Mouse (Mus musculus) hindbrain, embryonic 13.5 days (tissue): ENCODE measurements around the gene Bard1. TPM values are rescaled to one million over a fixed set of nuclear protein-coding genes. Genes with fewer than 3 reads are reported as not detected.

Source experiments
- ATAC-seq: fragments of 200-750 bp; cut with Nextera tagmentation; 2 replicates; pipeline ENCODE4 v1.8.0; 2017; ENCODE audit warnings: moderate TSS enrichment; ENCODE audit not compliant: low FRiP score
- H3K27ac ChIP-seq: fragments of 300-500 bp; sonication (generic); 2 replicates; pipeline ENCODE4 v1.5.1; 2015; ENCODE audit warnings: inconsistent platforms, mild to moderate bottlenecking, moderate library complexity
- H3K27me3 ChIP-seq: fragments of 300-500 bp; sonication (generic); 2 replicates; pipeline ENCODE4 v1.6.1; 2015; ENCODE audit warnings: mild to moderate bottlenecking, inconsistent platforms
- H3K36me3 ChIP-seq: fragments of 300-500 bp; sonication (generic); 2 replicates; pipeline ENCODE4 v1.6.1; 2015; ENCODE audit warnings: mild to moderate bottlenecking, inconsistent platforms
- H3K4me1 ChIP-seq: fragments of 300-500 bp; sonication (generic); replicated peaks from 2 replicates; pipeline ENCODE4 v1.6.1; 2015; ENCODE audit warnings: inconsistent platforms
- H3K4me2 ChIP-seq: fragments of 300-500 bp; sonication (generic); 2 replicates; pipeline ENCODE4 v1.6.1; 2015; ENCODE audit warnings: inconsistent platforms, mild to moderate bottlenecking, moderate library complexity
- H3K4me3 ChIP-seq: fragments of 300-500 bp; sonication (generic); 2 replicates; pipeline ENCODE4 v1.5.1; 2015; ENCODE audit warnings: mild to moderate bottlenecking, inconsistent platforms
- H3K9ac ChIP-seq: fragments of 300-500 bp; sonication (generic); 2 replicates; pipeline ENCODE4 v1.6.1; 2015; ENCODE audit warnings: mild to moderate bottlenecking, inconsistent platforms
- H3K9me3 ChIP-seq: fragments of 300-500 bp; sonication (generic); 2 replicates; pipeline ENCODE4 v1.6.1; 2016; ENCODE audit warnings: inconsistent platforms
- WGBS: fragments of 180-500 bp; shearing (Covaris S2); methylation state at CpG from one replicate; pipeline ENCODE4 v1.1.7; 2015; 5-methylcytosine and 5-hydroxymethylcytosine counted together
- polyA plus RNA-seq: library from polyadenylated mRNA; unstranded; fragments of >200 nt; fragmentation: Nextera tagmentation; extraction: Ambion mirVana; gene quantifications from 2 replicates; pipeline ENCODE4 v1.2.1, GENCODE M21; 2015

Bard1 gene
- 0.88 and 1.1 TPM in 2 replicates for polyA plus RNA-seq

DNA sequence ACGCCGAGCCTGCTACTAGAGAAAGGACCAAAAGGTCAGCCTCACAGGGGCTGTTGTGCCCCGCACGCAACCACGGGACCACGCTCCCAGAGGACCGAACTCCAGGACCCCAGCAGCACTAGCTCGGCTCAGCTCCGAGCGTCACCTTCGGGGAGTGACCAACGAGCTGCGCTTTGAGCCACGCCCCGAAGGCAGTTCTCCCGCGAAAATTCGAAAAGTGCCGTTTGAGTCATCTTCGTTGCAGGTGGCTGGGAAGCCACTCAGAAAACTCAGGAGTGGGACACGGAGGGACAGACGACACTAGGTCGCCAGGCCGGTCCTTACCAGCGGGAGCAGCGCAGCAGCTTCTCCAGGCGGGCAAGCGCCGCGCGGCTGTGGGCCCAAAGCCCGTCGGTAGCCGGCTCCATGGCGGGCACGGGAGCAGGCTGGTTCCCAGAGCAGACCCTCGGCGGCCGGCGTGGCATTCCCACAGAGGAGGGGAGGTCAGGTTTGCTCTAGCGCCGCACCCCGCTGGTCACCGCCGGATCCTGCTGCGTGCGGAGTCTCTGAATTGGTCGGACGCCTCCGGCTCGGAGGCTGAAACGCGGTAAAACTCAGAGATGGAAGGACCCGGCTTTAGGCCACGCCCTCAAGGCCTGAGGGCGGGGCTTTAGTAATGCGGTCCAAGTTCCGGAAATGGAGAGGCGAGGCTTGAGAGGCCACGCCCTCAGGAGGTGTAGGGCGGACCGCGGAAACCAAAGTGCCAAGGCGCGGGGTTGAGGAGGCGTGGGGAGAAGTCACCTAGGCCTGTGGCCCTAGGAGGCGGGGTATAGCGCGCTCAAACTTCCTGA lies at the start of gene Bard1:
Gene Bard1 (minus strand): TSS at position 803 of the 830 bp plus-strand sequence.
- peak; percentile 94 for ATAC-seq

DNA sequence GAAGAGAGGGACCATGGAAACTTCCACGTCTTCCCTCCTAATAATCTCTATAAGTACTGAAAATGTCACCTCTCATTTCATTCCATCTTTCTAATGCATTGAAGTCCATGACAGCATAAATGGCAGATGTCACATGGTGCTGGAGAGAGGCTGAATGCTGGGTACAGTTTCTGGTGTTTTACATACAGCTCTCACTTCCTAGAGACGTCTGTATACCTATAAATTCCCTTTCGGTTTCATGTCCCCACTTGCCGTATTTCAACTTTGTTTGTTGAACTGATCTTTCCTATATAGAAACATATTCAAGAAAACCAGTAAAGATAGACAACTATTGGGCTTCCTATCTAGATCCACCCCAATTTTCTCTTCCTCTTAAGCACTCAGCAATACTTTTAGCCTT lies 24.2 kb upstream of the Bard1 start:
- H3K4me3 ChIP-seq, result no peak overlapping the region
- H3K27me3 ChIP-seq, result no peaks in the 10 kb centered on the region
- no peak overlapping the region for H3K4me2 ChIP-seq
- H3K4me1 ChIP-seq, result no peaks in the 10 kb centered on the region
- WGBS, result 93% methylated on average over 4 of the region's 4 CpGs
- no peaks in the 10 kb centered on the region for H3K9me3 ChIP-seq
- no peak overlapping the region for H3K27ac ChIP-seq
- H3K9ac ChIP-seq, result no peak overlapping the region
- ATAC-seq, result no peak
- no peaks in the 10 kb centered on the region for H3K36me3 ChIP-seq

More for the DNA sequence above, at the start of gene Bard1:
- peak within 1 kb of the TSS; percentile 73 for H3K9ac ChIP-seq
- no peaks in the 10 kb centered on the region for H3K36me3 ChIP-seq
- H3K4me3 ChIP-seq, result peak within 1 kb of the TSS; percentile 65
- H3K27ac ChIP-seq, result no peak within 1 kb of the TSS
- H3K4me2 ChIP-seq, result peak within 1 kb of the TSS; percentile 74
- no peaks in the 10 kb centered on the region for H3K27me3 ChIP-seq
- no peaks in the 10 kb centered on the region for H3K9me3 ChIP-seq
- under 1% methylated on average over 69 of the region's 69 CpGs for WGBS
- peaks cover 10% of the 10 kb centered on the region for H3K4me1 ChIP-seq

DNA sequence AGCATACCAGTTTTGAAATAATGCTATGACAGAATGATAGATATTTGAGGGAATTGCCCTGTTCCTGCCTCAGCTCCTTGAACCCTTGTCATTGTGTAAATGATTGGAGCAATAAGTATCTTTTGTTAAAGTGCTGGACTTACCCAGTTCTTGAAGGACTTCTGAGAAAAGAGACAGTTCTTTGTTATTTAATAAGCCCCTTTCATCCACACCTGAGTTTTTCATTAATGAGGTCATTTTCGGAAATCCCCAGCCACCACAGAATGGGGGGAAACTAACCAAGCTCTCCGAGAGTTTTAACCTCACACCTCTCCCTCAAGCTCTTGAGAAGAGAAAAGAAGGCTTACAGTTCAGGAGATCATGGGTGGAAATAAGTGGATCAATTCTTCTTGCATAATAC lies 15.6 kb upstream of the Bard1 start:
- Histone ChIP-seq H3K9me3 (no peaks in the 10 kb centered on the region), H3K4me2 (no peak overlapping the region), H3K4me3 (no peak overlapping the region), H3K9ac (no peak overlapping the region), H3K4me1 (0 out of 2 replicates have a peak, but pooled peaks cover 5% of the 10 kb centered on the region), H3K36me3 (no peaks in the 10 kb centered on the region), H3K27me3 (no peaks in the 10 kb centered on the region), H3K27ac (no peak overlapping the region)
- 62% methylated on average over 2 of the region's 2 CpGs for WGBS
- ATAC-seq, result no peak

DNA sequence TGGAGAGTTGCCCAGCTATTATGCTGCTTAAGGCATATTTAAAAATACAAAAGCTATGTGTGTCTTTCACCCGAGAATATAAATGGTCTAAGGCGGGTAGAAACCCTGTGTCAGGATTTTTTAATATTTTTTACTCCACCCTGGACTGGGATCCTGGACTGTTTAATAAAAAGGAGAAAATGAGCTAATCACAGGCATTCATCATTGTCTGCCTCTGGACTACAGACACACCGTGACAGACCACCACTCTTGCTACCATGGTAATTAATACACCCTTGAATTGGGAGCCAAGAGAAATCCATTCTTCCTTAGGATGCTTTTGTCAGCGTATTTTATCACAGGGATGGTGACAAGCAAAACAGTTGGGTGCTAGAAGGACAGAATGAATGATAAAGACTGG lies 14.3 kb upstream of the Bard1 start:
- H3K4me2 ChIP-seq, result no peak overlapping the region
- ATAC-seq, result no peak
- H3K9me3 ChIP-seq, result no peaks in the 10 kb centered on the region
- no peak overlapping the region for H3K4me3 ChIP-seq
- H3K36me3 ChIP-seq, result no peaks in the 10 kb centered on the region
- 0 out of 2 replicates have a peak, but pooled peaks cover 5% of the 10 kb centered on the region for H3K4me1 ChIP-seq
- 32% methylated on average over 4 of the region's 4 CpGs for WGBS
- no peak overlapping the region for H3K9ac ChIP-seq
- no peaks in the 10 kb centered on the region for H3K27me3 ChIP-seq
- no peak overlapping the region for H3K27ac ChIP-seq

DNA sequence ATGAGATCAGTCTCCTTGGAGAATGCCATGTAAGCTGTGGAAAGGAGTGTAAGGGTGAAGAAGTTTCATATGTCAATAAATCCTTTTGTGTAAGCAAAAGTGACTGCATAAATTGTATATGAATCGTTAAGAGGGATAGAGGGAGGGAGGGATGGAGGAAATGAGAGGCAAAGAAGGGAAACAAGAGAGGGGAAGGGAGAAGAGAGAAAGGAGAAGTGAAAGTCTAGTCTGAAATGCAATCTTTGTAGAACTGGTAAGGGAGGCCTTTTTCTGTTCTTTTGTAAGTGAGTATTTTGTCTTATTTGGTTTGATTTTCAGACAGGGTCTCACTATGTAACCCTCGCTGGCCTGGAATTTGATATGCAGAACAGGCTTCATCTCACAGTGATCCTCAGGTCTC lies 12.8 kb upstream of the Bard1 start:
- Histone ChIP-seq H3K9me3 (no peaks in the 10 kb centered on the region), H3K36me3 (no peaks in the 10 kb centered on the region), H3K27me3 (no peaks in the 10 kb centered on the region), H3K4me3 (no peak overlapping the region), H3K9ac (no peak overlapping the region), H3K27ac (no peak overlapping the region), H3K4me1 (0 out of 2 replicates have a peak, but pooled peaks cover 5% of the 10 kb centered on the region), H3K4me2 (no peak overlapping the region)
- ATAC-seq, result no peak
- WGBS, result 84% methylated on average over 2 of the region's 2 CpGs

DNA sequence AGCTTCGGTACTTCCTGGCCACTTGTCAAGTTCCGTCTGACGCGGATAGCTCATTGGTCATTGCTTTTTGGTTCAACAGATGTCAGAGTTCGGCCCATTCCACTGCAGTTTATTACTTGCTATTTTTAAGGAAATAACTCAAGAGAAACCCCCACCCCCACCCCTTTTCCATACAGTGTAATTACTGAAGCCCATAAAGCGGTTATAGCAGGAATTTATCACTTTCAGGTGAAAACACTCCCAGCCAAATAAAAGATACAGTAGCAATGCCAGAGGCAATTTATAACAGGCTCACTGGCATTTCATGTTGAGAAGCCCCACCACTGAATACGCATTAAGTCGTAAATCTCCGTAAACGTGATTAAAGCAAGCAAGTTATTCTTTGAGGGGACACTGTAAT lies 6.9 kb upstream of the Bard1 start:
- no peak for ATAC-seq
- Histone ChIP-seq H3K4me3 (no peak overlapping the region), H3K4me1 (0 out of 2 replicates have a peak, but pooled peaks cover 7% of the 10 kb centered on the region), H3K9me3 (no peaks in the 10 kb centered on the region), H3K27me3 (no peaks in the 10 kb centered on the region), H3K27ac (no peak overlapping the region), H3K4me2 (no peak overlapping the region), H3K36me3 (no peaks in the 10 kb centered on the region), H3K9ac (no peak overlapping the region)
- 76% methylated on average over 10 of the region's 10 CpGs for WGBS

DNA sequence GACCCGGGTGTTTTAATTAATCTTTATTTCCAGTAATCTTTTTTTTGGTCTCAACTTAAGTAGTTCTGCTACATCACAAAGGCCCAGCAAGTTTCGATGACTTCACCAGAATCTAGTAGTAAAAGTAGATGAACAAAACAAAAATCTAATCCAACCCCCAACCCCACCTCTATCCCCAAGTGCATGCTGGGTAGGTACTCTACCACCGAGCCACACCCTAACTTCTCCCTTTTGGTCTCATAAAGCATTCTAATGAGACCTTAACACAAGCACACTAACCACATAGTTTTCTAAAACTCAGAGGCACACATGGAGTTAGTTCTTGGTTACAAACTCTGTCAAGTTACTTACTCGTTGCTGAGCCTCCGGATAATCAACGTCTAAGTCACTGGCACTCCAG lies 3.2 kb upstream of the Bard1 start:
- peaks cover 11% of the 10 kb centered on the region; the same call in 1 of the 2 replicates for H3K4me1 ChIP-seq
- H3K4me2 ChIP-seq, result no peak overlapping the region
- no peaks in the 10 kb centered on the region for H3K36me3 ChIP-seq
- H3K9me3 ChIP-seq, result no peaks in the 10 kb centered on the region
- H3K27ac ChIP-seq, result no peak overlapping the region
- ATAC-seq, result no peak
- no peak overlapping the region for H3K9ac ChIP-seq
- no peak overlapping the region for H3K4me3 ChIP-seq
- H3K27me3 ChIP-seq, result no peaks in the 10 kb centered on the region
- 95% methylated on average over 6 of the region's 6 CpGs for WGBS

DNA sequence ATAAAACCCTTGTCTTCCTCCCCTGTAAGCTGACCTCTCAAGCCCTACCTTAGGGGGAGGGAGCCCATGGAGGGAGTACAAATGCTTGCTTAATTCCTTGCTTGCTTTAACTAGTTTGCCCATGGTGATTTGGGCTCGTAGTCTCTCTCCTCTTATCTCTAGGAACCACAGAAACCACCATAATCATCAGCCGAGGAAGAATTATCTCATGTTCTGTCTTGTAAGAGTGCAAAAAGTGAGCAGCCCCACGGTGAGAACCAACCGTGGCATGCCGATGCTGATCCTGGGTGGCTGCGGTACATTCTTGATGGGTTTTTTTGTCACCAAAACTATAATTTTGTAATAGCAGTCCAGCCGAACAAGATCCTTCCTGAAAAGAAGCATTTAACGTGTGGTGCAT lies 2.8 kb upstream of the Bard1 start:
- Histone ChIP-seq H3K4me3 (no peak overlapping the region), H3K36me3 (no peaks in the 10 kb centered on the region), H3K9ac (no peak overlapping the region), H3K27me3 (no peaks in the 10 kb centered on the region), H3K4me1 (peaks cover 11% of the 10 kb centered on the region; the same call in 1 of the 2 replicates), H3K4me2 (no peak overlapping the region), H3K27ac (no peak overlapping the region), H3K9me3 (no peaks in the 10 kb centered on the region)
- no peak for ATAC-seq
- WGBS, result 97% methylated on average over 8 of the region's 8 CpGs

DNA sequence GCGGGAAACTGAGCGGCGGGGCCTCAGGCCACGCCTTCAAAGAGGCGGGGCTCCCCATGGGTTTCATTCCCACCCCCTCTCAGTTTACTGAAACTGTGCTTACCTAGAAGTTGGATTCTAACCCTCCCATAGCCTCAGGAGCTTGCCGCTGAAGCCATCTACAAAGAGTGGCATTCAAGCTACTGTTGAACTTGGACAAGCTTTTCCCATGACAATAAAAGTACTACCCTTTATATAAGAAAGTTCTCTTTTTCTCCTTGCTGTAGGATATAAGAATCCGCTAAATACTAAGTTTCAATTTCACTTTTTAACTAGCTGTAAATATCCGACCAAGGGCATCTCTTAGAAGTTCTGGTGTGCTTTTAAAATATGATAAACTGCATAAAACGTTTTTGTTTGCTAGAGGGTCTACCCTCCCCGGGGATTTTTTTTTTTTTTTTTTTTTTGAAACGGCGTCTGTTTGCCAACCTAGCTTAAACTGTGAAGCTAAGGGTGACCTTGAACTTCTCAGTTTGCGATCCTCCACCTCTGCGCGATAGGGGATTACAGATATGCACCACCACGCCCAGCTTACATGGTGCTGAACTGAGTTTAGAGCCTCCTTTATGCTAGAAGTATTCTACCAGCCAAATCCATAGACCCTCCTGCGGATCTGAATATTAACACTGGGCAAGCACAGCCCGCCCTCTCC lies 373 bp upstream of the Bard1 start:
- no peaks in the 10 kb centered on the region for H3K9me3 ChIP-seq
- no peaks in the 10 kb centered on the region for H3K27me3 ChIP-seq
- H3K27ac ChIP-seq, result no peak overlapping the region
- H3K36me3 ChIP-seq, result no peaks in the 10 kb centered on the region
- 36% methylated on average over 18 of the region's 18 CpGs for WGBS
- H3K4me2 ChIP-seq, result peak overlapping the region; percentile 74
- H3K9ac ChIP-seq, result peak overlapping the region; percentile 73; the same call in 1 of the 2 replicates
- H3K4me3 ChIP-seq, result peak overlapping the region; percentile 65
- ATAC-seq, result no peak
- peaks cover 10% of the 10 kb centered on the region for H3K4me1 ChIP-seq

DNA sequence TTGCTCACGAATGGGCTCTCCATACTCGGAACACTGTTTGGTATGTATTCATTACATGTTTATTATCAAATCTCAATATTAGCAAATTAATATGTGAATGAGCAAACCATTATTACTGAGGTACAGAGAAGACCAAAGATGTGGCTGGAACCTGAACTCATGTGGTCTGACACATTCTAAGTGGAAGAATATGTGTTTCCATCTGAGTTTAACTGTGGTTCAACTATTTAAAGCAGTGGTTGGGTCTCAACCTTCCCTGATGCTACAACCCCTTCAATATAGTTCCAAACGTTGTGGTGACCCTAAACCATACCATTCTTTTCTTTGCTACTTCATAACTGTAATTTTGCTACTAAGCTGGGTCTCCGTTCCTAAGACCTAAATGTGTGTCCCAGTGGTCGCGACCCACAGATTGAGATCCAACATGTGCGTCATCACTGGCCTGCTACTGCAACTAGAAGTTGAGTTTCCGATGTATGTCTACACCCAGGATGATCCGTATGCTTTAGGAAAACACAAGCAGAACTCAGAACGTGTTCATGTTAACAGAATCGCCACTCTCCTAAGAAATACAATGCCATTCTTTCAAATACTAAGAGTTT lies 1.5 kb downstream of the Bard1 start:
- WGBS, result 52% methylated on average over 11 of the region's 11 CpGs
- H3K27me3 ChIP-seq, result no peaks in the 10 kb centered on the region
- H3K4me2 ChIP-seq, result peak overlapping the region; percentile 28

DNA sequence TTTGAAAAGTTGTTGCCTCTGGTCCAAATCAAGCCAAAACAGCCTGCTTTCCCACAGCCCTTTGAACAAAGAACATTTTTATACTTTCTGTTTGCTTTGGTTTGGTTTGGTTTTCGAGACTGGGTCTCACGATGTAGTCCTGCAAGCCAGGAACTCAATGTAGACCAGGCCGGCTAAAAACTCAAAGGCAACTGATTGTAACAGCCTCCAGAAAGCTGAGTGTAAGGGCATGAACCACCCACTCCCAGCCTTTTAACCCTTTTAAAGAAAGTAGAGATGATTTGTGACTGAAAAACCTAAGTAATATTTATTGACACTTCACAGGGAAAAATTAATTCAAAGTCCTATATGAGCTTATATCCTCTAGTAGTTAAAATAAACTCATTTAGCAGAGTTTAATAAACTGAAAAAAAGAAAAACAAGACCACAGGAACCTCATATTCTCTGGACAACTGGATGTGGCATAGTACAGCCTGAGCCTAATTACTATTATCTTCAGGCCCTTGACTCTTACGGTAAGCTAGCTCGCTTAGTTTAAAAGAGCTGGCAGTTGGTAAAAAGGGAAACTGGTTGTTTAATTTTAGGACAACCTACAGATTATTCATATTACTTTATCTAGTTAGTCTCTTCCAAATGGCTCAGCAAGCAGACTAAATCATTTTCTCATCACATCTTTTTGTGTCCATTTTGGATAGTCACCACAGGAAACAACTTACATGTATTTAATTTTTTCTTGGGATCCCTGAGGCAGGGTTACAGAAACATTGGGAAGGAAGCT lies 2.2 kb downstream of the Bard1 start:
- no peak overlapping the region for H3K27ac ChIP-seq
- peaks cover 10% of the 10 kb centered on the region for H3K4me1 ChIP-seq
- H3K27me3 ChIP-seq, result no peaks in the 10 kb centered on the region
- no peak overlapping the region for H3K9ac ChIP-seq
- no peak for ATAC-seq
- no peaks in the 10 kb centered on the region for H3K9me3 ChIP-seq
- no peak overlapping the region for H3K4me3 ChIP-seq
- 82% methylated on average over 5 of the region's 5 CpGs for WGBS
- no peaks in the 10 kb centered on the region for H3K36me3 ChIP-seq
- H3K4me2 ChIP-seq, result peak overlapping the region; percentile 28

More for the DNA sequence above, 1.5 kb downstream of the Bard1 start:
- Histone ChIP-seq H3K27ac (no peak overlapping the region), H3K4me1 (peaks cover 10% of the 10 kb centered on the region), H3K4me3 (no peak overlapping the region), H3K9me3 (no peaks in the 10 kb centered on the region), H3K36me3 (no peaks in the 10 kb centered on the region), H3K9ac (no peak overlapping the region)
- no peak for ATAC-seq
